Mouse (Mus musculus) bone marrow macrophage, adult 2 months (primary cell): ENCODE measurements around the gene Lgals9.

ENCODE experiments used
- CTCF ChIP-seq: IDR thresholded peaks from 2 replicates; pipeline ENCODE4 v1.5.1; 2012; ENCODE audit warnings: low read depth, mild to moderate bottlenecking, low read length, moderate library complexity
- POLR2A ChIP-seq: IDR thresholded peaks from 2 replicates; pipeline ENCODE4 v1.6.1; 2012; ENCODE audit warnings: mild to moderate bottlenecking, low read depth, low read length, borderline replicate concordance

DNA sequence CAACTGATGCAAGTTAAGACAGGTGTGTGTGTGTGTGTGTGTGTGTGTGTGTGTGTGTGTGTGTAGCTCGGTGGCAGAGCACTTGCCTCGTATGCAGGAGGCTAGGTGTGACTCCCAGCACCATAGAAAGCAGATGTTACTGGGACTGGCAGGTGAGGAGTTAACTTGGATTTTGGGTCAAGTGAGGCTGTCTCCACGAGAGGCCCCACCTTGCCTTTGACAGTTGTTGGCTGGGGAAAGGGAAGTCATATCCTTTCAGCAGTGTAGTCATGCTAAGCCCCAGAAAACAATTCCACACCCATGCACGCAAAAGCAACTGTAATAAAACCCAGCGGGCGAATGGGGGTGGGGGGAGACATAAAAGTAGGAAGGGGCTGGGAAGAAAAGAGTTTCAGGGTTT is 12.4 kb downstream of the Lgals9 start:
- TF ChIP-seq CTCF (no peak), POLR2A (no peak)
